Mouse (Mus musculus) limb, embryonic 12.5 days (tissue): Measurements from ENCODE around the gene Ncoa3. TPM values are rescaled to one million over a fixed set of nuclear protein-coding genes. Genes with fewer than 3 reads are reported as not detected.
A peak's percentile ranks its signal among the peaks of the same experiment; 100 is the strongest.
"Not testable (repeated sequence)": the region's sequence is repeated elsewhere in the genome, so short reads cannot be mapped to it uniquely, and the experiment has no call there.

Experiments used
- ATAC-seq: fragments of 200-750 bp; cut with Nextera tagmentation; 2 replicates; pipeline ENCODE4 v1.8.0; 2017; ENCODE audit warnings: low read depth, moderate TSS enrichment; ENCODE audit not compliant: insufficient number of reproducible peaks, insufficient read depth, low FRiP score, low TSS enrichment
- H3K27ac ChIP-seq: fragments of 300-500 bp; sonication (generic); 2 replicates; pipeline ENCODE4 v1.5.1; 2016; ENCODE audit warnings: mild to moderate bottlenecking, moderate library complexity
- H3K27me3 ChIP-seq: fragments of 300-500 bp; sonication (generic); 2 replicates; pipeline ENCODE4 v1.6.1; 2016; ENCODE audit warnings: mild to moderate bottlenecking, moderate library complexity
- H3K36me3 ChIP-seq: fragments of 300-500 bp; sonication (generic); 2 replicates; pipeline ENCODE4 v1.6.1; 2016; ENCODE audit warnings: mild to moderate bottlenecking, moderate library complexity
- H3K4me1 ChIP-seq: fragments of 300-500 bp; sonication (generic); replicated peaks from 2 replicates; pipeline ENCODE4 v1.6.1; 2016
- H3K4me2 ChIP-seq: fragments of 300-500 bp; sonication (generic); 2 replicates; pipeline ENCODE4 v1.6.1; 2016; ENCODE audit warnings: mild to moderate bottlenecking, moderate library complexity
- H3K4me3 ChIP-seq: fragments of 300-500 bp; sonication (generic); replicated peaks from 2 replicates; pipeline ENCODE4 v1.5.1; 2016; ENCODE audit warnings: mild to moderate bottlenecking
- H3K9ac ChIP-seq: fragments of 300-500 bp; sonication (generic); replicated peaks from 2 replicates; pipeline ENCODE4 v1.6.1; 2016; ENCODE audit warnings: mild to moderate bottlenecking, moderate library complexity
- H3K9me3 ChIP-seq: fragments of 300-500 bp; sonication (generic); 2 replicates; pipeline ENCODE4 v1.6.1; 2016; ENCODE audit warnings: mild to moderate bottlenecking, moderate library complexity
- WGBS: fragments of 180-500 bp; shearing (Covaris S2); methylation state at CpG from one replicate; pipeline ENCODE4 v1.1.7; 2016; 5-methylcytosine and 5-hydroxymethylcytosine counted together
- polyA plus RNA-seq: library from polyadenylated mRNA; unstranded; fragments of >200 nt; fragmentation: Nextera tagmentation; extraction: Ambion mirVana; gene quantifications from 2 replicates; pipeline ENCODE4 v1.2.1, GENCODE M21; 2016

The Ncoa3 gene
- polyA plus RNA-seq: 13.4 and 15.8 TPM in 2 replicates

DNA sequence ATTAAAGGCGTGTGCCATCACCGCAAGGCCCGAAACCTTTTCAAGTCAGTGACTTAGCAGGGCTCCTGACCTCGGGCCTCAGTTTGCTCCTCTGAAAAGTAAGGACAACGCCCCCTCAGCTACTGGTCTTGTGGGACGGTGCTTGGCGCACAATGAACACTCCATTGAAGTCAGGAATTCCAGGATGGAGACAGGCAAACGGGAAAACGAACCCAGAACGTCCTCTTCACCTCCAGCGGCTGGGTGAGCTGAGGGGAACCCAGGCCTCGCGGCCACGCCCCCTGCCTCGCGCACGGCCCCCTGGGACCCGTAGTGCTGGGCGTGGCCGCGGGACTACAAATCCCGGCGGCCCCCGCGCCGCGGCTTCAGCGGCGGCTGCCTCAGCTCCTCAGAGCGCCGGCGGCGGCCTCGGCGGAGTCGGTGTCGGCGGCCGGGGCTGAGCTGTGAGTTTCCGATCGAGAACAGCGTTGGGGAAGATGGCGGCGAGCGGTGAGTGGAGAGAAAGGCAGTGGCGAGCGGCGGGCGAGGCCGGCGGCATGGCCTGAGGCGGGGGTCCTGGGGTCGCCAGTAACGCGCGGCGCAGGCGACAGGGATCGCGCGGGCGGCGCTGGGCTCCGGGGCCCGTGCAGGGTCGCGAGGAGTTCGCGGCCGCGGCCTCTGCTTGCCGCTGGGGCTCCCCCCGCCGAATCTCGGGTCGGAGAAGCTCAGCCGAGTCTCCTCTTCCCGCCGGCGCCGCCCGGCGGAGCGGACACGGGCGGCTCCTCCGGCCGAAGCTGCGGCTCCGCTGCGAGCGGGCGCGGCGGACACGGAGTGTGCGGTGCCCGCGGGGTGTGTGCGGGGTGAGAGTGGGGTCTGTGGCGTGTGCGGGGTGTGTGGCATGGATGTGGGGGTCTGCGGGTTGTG, at the start of gene Ncoa3:
Gene Ncoa3, plus strand, starts transcription at position 367 of the 903 bp plus-strand sequence.
- Histone ChIP-seq H3K4me2 (peak within 1 kb of the TSS; percentile 98), H3K4me1 (peaks cover 7% of the 10 kb centered on the region), H3K36me3 (no peaks in the 10 kb centered on the region), H3K9ac (peak within 1 kb of the TSS; percentile 92), H3K4me3 (peak within 1 kb of the TSS; percentile 96), H3K27me3 (no peaks in the 10 kb centered on the region; the same call in 1 of the 2 replicates), H3K27ac (peak within 1 kb of the TSS; percentile 80), H3K9me3 (no peaks in the 10 kb centered on the region)
- 3% methylated on average over 103 of the region's 103 CpGs for WGBS
- peak; percentile 84 for ATAC-seq

DNA sequence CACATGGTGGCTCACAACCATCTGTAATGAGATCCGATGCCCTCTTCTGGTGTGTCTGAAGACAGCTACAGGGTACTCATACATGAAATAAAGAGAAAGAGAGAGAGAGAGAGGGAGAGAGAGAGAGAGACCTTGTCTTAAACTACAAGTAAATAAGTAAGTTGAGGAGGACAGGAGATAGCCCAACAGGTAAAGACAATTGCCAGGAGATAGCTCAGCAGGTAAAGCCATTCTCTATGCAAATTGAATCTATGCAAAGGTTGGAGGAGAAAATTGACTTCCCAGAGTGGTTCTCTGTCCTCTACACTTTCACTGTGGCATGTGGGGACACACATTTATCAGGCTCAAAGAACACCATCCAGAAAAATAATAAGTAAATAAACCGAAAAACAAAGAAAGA, 49.3 kb upstream of the Ncoa3 start:
- Histone ChIP-seq H3K27me3 (no peaks in the 10 kb centered on the region), H3K9me3 (no peaks in the 10 kb centered on the region), H3K27ac (no peak overlapping the region), H3K36me3 (no peaks in the 10 kb centered on the region), H3K4me1 (no peaks in the 10 kb centered on the region), H3K9ac (no peak overlapping the region), H3K4me2 (no peak overlapping the region), H3K4me3 (no peak overlapping the region)
- 86% methylated on average over 2 of the region's 2 CpGs for WGBS
- no peak for ATAC-seq

DNA sequence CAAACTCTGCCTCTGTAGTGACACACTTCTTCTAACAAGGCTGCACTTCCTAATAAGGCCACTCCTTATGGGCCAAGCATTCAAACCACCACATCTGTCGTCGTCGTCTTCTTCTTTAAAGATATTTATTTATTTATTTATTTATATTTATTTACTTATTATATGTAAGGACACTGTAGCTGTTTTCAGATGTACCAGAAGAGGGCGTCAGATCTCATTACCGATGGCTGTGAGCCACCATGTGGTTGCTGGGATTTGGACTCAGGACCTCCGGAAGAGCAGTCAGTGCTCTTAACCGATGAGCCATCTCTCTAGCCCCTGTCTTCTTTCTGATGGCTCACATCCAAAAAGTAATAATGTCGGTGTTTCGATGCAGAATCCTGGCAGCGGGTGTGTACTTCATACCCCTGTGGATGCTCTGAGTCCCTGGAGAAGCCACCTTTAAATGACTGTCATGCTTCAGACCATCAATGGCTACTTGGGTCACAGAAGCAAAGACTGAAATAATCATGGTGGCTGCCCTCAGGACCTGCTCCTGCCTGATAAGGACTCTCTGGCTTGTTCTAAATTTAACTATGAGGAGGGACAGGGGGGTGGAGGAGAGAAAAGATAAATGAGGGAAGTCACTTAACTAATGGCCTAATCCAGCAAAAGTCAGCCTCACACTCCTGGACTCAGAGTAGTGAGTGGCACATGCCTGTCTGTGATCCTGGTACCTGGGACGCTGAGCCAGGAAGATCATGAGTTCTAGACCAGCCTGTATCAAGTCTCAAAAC, 47.7 kb upstream of the Ncoa3 start:
- Histone ChIP-seq H3K9me3 (no peaks in the 10 kb centered on the region), H3K9ac (no peak overlapping the region), H3K27me3 (no peaks in the 10 kb centered on the region), H3K27ac (no peak overlapping the region), H3K4me3 (no peak overlapping the region), H3K4me2 (no peak overlapping the region), H3K4me1 (peaks cover 3% of the 10 kb centered on the region), H3K36me3 (no peaks in the 10 kb centered on the region)
- 81% methylated on average over 11 of the region's 11 CpGs for WGBS
- no peak for ATAC-seq

DNA sequence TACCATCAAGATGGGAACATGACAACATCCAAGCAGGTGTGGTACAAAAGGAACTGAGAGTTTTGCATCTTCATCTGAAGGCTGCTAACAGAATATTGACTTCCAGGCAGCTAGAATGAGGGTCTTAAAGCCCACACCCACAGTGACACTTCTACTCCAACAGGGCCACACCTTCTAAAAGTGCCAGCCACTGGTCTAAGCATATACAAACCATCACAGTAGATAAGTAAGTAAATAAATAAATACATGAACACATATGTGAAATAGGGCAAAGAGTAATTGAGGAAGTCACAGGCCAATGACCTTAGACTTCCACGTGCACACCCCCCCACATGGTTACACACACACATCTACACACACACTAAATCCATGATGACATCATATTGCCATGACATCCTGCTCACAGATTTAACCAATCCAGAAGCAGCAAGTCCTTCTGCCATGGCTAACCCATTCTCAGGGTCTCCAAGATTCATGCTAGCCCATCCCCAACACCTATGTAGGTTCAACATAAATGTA, 46.3 kb upstream of the Ncoa3 start:
- peaks cover 5% of the 10 kb centered on the region for H3K4me1 ChIP-seq
- 92% methylated on average over 1 of the region's 1 CpGs for WGBS
- H3K9ac ChIP-seq: no peak overlapping the region
- H3K9me3 ChIP-seq: no peaks in the 10 kb centered on the region
- H3K27me3 ChIP-seq: no peaks in the 10 kb centered on the region
- H3K27ac ChIP-seq: no peak overlapping the region
- H3K4me3 ChIP-seq: no peak overlapping the region
- H3K36me3 ChIP-seq: no peaks in the 10 kb centered on the region
- ATAC-seq: no peak
- no peak overlapping the region for H3K4me2 ChIP-seq

DNA sequence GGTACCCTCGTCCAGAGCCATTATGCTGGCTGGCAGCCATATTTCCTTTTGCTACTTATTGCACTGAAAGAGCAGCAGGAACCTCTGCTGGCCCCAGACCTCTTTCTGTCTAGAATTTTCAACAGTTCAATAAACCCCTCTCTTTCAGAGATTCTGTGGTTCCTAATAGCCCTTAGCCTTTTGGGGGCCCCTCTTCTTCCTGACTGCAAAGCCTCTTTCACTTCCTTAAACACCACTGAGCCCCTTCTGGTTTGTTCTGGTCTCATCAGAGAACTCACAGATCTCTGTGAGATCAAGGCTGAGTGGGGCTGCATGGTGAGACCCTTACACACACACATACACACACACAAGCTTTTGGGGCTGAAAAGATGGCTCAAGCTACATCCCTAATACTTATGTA, 44.4 kb upstream of the Ncoa3 start:
- H3K4me1 ChIP-seq: peaks cover 5% of the 10 kb centered on the region
- no peaks in the 10 kb centered on the region for H3K27me3 ChIP-seq
- H3K9me3 ChIP-seq: no peaks in the 10 kb centered on the region
- H3K4me2 ChIP-seq: no peak overlapping the region
- no peak overlapping the region for H3K27ac ChIP-seq
- H3K9ac ChIP-seq: no peak overlapping the region
- WGBS: 66% methylated on average over 1 of the region's 1 CpGs
- no peaks in the 10 kb centered on the region for H3K36me3 ChIP-seq
- no peak overlapping the region for H3K4me3 ChIP-seq
- ATAC-seq: no peak

DNA sequence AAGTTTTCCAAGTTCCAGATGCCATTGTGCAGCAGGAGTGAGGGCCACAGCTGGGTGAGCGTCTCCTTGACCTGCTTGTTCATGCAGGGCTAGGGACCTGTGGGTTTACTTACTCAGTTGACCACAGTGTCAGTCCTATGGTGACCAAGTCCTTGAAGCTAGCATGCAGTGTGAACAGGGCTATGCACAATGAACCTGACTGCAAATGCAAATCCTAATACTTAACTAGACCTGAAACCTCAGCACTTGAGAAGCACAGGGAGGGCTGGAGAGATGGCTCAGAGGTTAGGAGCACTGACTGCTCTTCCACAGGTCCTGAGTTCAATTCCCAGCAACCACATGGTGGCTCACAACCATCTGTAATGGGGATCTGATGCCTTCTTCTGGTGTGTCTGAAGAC, 43.7 kb upstream of the Ncoa3 start:
- H3K4me1 ChIP-seq, H3K4me2 ChIP-seq, H3K27ac ChIP-seq, H3K36me3 ChIP-seq, H3K27me3 ChIP-seq, H3K4me3 ChIP-seq, ATAC-seq, H3K9me3 ChIP-seq, H3K9ac ChIP-seq: not testable (repeated sequence)
- WGBS: 58% methylated on average over 1 of the region's 1 CpGs

DNA sequence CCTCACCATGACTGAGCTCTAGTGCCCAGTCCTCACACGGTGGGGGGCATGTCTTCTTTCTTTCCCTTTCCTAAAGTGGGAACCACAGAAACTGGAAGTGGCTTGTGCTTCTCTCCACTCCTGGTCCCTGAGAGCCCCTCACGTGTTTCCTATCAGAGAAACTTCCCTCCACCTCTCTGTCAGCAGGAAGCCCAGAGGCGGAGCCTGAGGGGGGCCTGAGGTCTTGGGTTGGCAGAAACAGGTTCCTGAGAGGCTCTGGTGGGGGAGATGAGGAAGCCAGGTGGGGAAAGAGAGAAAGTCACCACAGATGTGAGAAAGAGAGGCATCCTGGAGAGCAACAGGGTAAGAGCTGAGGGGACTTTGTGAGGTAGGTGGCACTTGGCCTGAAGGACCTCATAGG, 42.7 kb upstream of the Ncoa3 start:
- H3K4me1 ChIP-seq: peaks cover 5% of the 10 kb centered on the region
- H3K9ac ChIP-seq: no peak overlapping the region
- no peak overlapping the region for H3K4me3 ChIP-seq
- no peak overlapping the region for H3K27ac ChIP-seq
- H3K36me3 ChIP-seq: no peaks in the 10 kb centered on the region
- no peak overlapping the region for H3K4me2 ChIP-seq
- ATAC-seq: no peak
- H3K9me3 ChIP-seq: no peaks in the 10 kb centered on the region
- H3K27me3 ChIP-seq: no peaks in the 10 kb centered on the region
- 50% methylated on average over 3 of the region's 3 CpGs for WGBS

DNA sequence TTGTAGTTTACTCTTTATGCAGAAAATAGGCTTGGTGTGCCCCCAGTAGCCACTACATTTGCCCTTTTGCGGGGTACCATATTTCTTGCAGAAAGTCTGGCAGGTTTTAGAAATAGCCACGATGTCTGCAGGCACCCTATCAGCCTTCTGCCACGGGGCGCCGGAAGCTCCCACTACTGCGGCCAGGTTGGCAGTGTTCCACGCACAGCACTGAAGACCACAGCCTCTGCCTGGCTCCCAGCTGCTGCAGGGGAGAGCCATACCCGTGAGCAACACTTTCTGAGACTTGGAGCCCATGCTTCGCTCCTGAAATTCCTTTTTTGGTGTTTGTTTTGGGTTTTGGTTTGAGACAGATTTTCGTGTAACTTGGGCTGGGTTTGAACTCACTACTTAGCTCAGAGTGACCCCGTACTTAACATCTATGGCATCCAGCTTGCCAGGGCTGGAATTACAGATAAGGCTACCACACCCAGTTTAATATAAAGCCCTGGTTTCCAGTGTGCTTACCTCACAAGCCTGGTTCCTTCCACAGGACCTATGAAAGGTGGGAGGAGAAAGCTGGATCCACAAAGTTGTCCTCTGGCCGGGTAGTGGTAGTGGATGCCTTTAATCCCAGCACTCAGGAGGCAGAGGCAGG, 40.9 kb upstream of the Ncoa3 start:
- Histone ChIP-seq H3K4me3 (no peak overlapping the region), H3K27ac (no peak overlapping the region), H3K9ac (no peak overlapping the region), H3K4me2 (no peak overlapping the region), H3K27me3 (no peaks in the 10 kb centered on the region), H3K9me3 (no peaks in the 10 kb centered on the region), H3K36me3 (no peaks in the 10 kb centered on the region), H3K4me1 (peaks cover 5% of the 10 kb centered on the region)
- 85% methylated on average over 12 of the region's 12 CpGs for WGBS
- no peak for ATAC-seq

DNA sequence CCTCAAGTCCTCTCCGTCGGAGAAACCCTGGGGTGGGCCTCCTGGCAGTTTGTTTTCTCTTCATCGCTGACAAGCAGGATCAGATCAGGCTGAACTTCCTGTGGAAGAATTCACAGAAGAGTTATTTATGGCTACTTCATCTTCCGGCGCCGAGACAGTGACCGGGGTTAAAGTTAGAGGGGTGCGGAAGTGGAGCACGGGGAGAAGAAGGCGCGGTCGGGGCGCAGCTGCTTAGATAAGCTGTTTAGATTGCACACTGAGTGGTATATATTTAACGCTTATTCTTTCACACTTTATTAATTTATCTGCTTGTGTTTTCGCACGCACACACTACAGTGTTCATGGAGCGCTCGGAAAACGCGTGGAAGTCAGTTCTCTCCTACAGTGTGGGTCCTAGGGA, 37.6 kb upstream of the Ncoa3 start:
- H3K27ac ChIP-seq: no peak overlapping the region
- H3K4me1 ChIP-seq: 0 out of 2 replicates have a peak, but pooled peaks cover 4% of the 10 kb centered on the region
- no peaks in the 10 kb centered on the region for H3K36me3 ChIP-seq
- no peaks in the 10 kb centered on the region for H3K9me3 ChIP-seq
- H3K4me3 ChIP-seq: no peak overlapping the region
- no peak overlapping the region for H3K9ac ChIP-seq
- no peaks in the 10 kb centered on the region; the same call in 1 of the 2 replicates for H3K27me3 ChIP-seq
- WGBS: 80% methylated on average over 20 of the region's 20 CpGs
- no peak overlapping the region for H3K4me2 ChIP-seq
- no peak for ATAC-seq

DNA sequence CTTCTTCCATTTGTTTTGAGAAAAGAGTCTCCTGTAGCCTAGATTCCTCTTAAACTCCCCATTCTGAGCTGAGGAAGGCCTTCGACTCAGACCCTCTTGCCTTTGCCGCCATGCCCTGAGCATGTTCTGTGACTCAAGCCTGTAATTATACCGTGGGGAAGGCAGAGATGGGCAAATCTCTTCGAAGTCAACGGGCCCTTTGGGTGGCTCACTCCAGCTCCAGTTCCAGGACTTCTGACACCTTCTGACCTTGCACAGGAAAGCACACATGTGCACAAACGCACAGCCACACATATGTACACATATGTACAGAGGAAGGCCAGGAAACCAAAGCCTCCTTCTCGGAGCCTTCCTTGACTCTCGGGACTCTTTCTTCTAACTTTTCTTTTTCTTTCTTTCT, 37.0 kb upstream of the Ncoa3 start:
- no peak overlapping the region for H3K9ac ChIP-seq
- ATAC-seq: no peak
- 93% methylated on average over 8 of the region's 8 CpGs for WGBS
- H3K4me3 ChIP-seq: no peak overlapping the region
- 0 out of 2 replicates have a peak, but pooled peaks cover 3% of the 10 kb centered on the region for H3K4me1 ChIP-seq
- no peak overlapping the region for H3K27ac ChIP-seq
- H3K4me2 ChIP-seq: no peak overlapping the region
- H3K36me3 ChIP-seq: no peaks in the 10 kb centered on the region
- H3K27me3 ChIP-seq: no peaks in the 10 kb centered on the region; the same call in 1 of the 2 replicates
- H3K9me3 ChIP-seq: no peaks in the 10 kb centered on the region
